Mouse (Mus musculus) kidney, adult 2 months (tissue): ENCODE results near the gene Slc4a1ap.

ENCODE experiments used
- CTCF ChIP-seq: fragments of 200-500 bp; conservative IDR thresholded peaks from 2 replicates; pipeline ENCODE4 v1.5.1; 2011; ENCODE audit warnings: low read depth, mild to moderate bottlenecking, control low read depth, low read length, moderate library complexity, mixed read lengths; ENCODE audit not compliant: insufficient read depth, insufficient read length
- POLR2A ChIP-seq: fragments of 200-500 bp; IDR thresholded peaks from one replicate; pipeline ENCODE4 v1.6.1; 2011; ENCODE audit warnings: low read depth, low read length, control low read depth

DNA sequence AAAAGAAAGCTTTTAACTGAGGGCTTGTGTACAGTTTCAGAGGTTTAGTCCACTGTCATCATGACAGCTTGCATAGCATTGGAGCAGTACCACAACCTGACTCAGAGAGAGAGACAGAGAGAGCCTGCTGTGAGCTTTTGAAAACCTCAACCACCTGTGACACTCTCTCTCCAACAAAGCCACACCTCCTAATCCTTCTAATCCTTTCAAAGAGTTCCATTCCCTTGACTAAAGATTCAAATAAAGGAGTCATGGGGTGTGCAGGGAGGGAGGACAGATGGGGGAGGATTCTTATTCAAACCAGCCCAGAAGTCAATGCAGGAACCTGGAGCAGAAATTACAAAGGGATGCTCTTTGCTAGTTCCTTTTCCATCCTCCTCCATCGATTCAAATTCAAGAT, 34.8 kb upstream of the Slc4a1ap start:
- TF ChIP-seq POLR2A (no peak), CTCF (no peak)
